Mouse (Mus musculus) CH12.LX (cell line): ENCODE results near the gene Cuedc2. TPM values are rescaled to one million over a fixed set of nuclear protein-coding genes. Genes with fewer than 3 reads are reported as not detected.

ENCODE experiments used
- DNase-seq: peaks from one replicate; pipeline ENCODE4 v3.0.0-alpha.2; 2013; ENCODE audit errors: extremely low read depth
- H3K27ac ChIP-seq: 2 replicates; pipeline ENCODE4 v1.5.1; 2012; ENCODE audit warnings: low read depth, mild to moderate bottlenecking, control low read depth, moderate library complexity; ENCODE audit not compliant: insufficient read depth
- H3K27me3 ChIP-seq: replicated peaks from 2 replicates; pipeline ENCODE3; 2012; ENCODE audit warnings: inconsistent platforms
- H3K36me3 ChIP-seq, 2 experiments: replicated peaks in 1 of 2; 2 replicates each; pipeline versions ENCODE3 to v1.6.1; 2012; ENCODE audit warnings: inconsistent platforms in 1 of 2, low read length in 1 of 2, mild to moderate bottlenecking in 1 of 2, mixed read lengths in 1 of 2, moderate library complexity in 1 of 2; ENCODE audit not compliant: control insufficient read depth in 1 of 2, insufficient read depth in 1 of 2
- H3K4me1 ChIP-seq, 2 experiments: 2 replicates each; pipeline ENCODE4 v1.6.1; 2012; ENCODE audit warnings: inconsistent platforms in 1 of 2, moderate library complexity in 1 of 2; ENCODE audit not compliant: insufficient read depth in 2 of 2, control insufficient read depth in 1 of 2
- H3K4me2 ChIP-seq: 2 replicates; pipeline ENCODE4 v1.6.1; 2012; ENCODE audit warnings: low read depth, mild to moderate bottlenecking, control low read depth; ENCODE audit not compliant: poor library complexity, insufficient read depth, severe bottlenecking
- H3K4me3 ChIP-seq, 3 experiments: fragments of 150-350 bp in 1 of 3; sonication (generic) in 1 of 3; replicated peaks in 1 of 3; 2 replicates each; pipeline versions ENCODE3 to v1.5.1; 2011 to 2012; ENCODE audit warnings: low read depth in 2 of 3, low read length in 2 of 3, mild to moderate bottlenecking in 2 of 3, moderate library complexity in 2 of 3, control low read depth in 1 of 3, improper control_type of control experiment in 1 of 3, inconsistent platforms in 1 of 3, mixed read lengths in 1 of 3; ENCODE audit not compliant: poor library complexity in 1 of 3
- H3K79me2 ChIP-seq: replicated peaks from 2 replicates; pipeline ENCODE4 v1.6.1; 2012; ENCODE audit warnings: mild to moderate bottlenecking, moderate library complexity; ENCODE audit not compliant: control insufficient read depth, poor library complexity, insufficient read depth, severe bottlenecking; ENCODE audit errors: extremely low read depth
- H3K9ac ChIP-seq: 2 replicates; pipeline ENCODE4 v1.6.1; 2012; ENCODE audit warnings: low read depth, mild to moderate bottlenecking, control low read depth, moderate library complexity; ENCODE audit not compliant: insufficient read depth
- H3K9me3 ChIP-seq: replicated peaks from 2 replicates; pipeline ENCODE3; 2012; ENCODE audit warnings: low read length, inconsistent platforms, mixed read lengths
- BHLHE40 ChIP-seq: IDR thresholded peaks from 2 replicates; pipeline ENCODE4 v1.6.1; 2011; ENCODE audit warnings: mild to moderate bottlenecking, low read depth, low read length, improper control_type of control experiment
- CHD2 ChIP-seq: IDR thresholded peaks from 2 replicates; pipeline ENCODE4 v1.6.1; 2011; ENCODE audit warnings: low read length, improper control_type of control experiment
- ELF1 ChIP-seq: IDR thresholded peaks from 2 replicates; pipeline ENCODE4 v1.6.1; 2014; ENCODE audit warnings: low read depth, mild to moderate bottlenecking, inconsistent platforms, low read length, improper control_type of control experiment
- EP300 ChIP-seq: IDR thresholded peaks from 2 replicates; pipeline ENCODE4 v1.6.1; 2011; ENCODE audit warnings: low read length, improper control_type of control experiment
- ETS1 ChIP-seq: conservative IDR thresholded peaks from 2 replicates; pipeline ENCODE4 v1.6.1; 2012; ENCODE audit warnings: low read depth, mild to moderate bottlenecking, inconsistent platforms, low read length, improper control_type of control experiment, moderate library complexity
- JUND ChIP-seq: conservative IDR thresholded peaks from 2 replicates; pipeline ENCODE4 v1.6.1; 2011; ENCODE audit warnings: low read depth, low read length, improper control_type of control experiment
- KAT2A ChIP-seq: IDR thresholded peaks from 2 replicates; pipeline ENCODE4 v1.6.1; 2012; ENCODE audit warnings: low read length, improper control_type of control experiment, inconsistent platforms; ENCODE audit not compliant: insufficient replicate concordance
- MAFK ChIP-seq: IDR thresholded peaks from 2 replicates; pipeline ENCODE4 v1.6.1; 2011; ENCODE audit warnings: low read length, improper control_type of control experiment; ENCODE audit not compliant: insufficient replicate concordance
- MEF2A ChIP-seq: IDR thresholded peaks from 2 replicates; pipeline ENCODE4 v1.6.1; 2014; ENCODE audit warnings: low read depth, mild to moderate bottlenecking, inconsistent platforms, low read length, improper control_type of control experiment, borderline replicate concordance
- MXI1 ChIP-seq: IDR thresholded peaks from 2 replicates; pipeline ENCODE4 v1.6.1; 2011; ENCODE audit warnings: mild to moderate bottlenecking, low read depth, low read length, improper control_type of control experiment
- NELFE ChIP-seq: IDR thresholded peaks from 2 replicates; pipeline ENCODE4 v1.6.1; 2011; ENCODE audit warnings: low read depth, low read length, improper control_type of control experiment
- NRF1 ChIP-seq: IDR thresholded peaks from 2 replicates; pipeline ENCODE4 v1.6.1; 2014; ENCODE audit warnings: low read depth, mild to moderate bottlenecking, inconsistent platforms, low read length, improper control_type of control experiment, moderate library complexity
- POLR2A ChIP-seq: IDR thresholded peaks from 2 replicates; pipeline ENCODE4 v1.6.1; 2011; ENCODE audit warnings: low read depth, mild to moderate bottlenecking, improper control_type of control experiment, low read length
- SIN3A ChIP-seq: IDR thresholded peaks from 2 replicates; pipeline ENCODE4 v1.6.1; 2012; ENCODE audit warnings: low read length, improper control_type of control experiment, inconsistent platforms
- SMC3 ChIP-seq: IDR thresholded peaks from 2 replicates; pipeline ENCODE4 v1.6.1; 2011; ENCODE audit warnings: low read depth, low read length, improper control_type of control experiment
- TCF12 ChIP-seq: IDR thresholded peaks from 2 replicates; pipeline ENCODE4 v1.6.1; 2014; ENCODE audit warnings: low read depth, mild to moderate bottlenecking, inconsistent platforms, low read length, improper control_type of control experiment
- UBTF ChIP-seq: IDR thresholded peaks from 2 replicates; pipeline ENCODE4 v1.6.1; 2012; ENCODE audit warnings: low read depth, mild to moderate bottlenecking, inconsistent platforms, low read length, improper control_type of control experiment, moderate library complexity
- USF1 ChIP-seq: IDR thresholded peaks from 2 replicates; pipeline ENCODE4 v1.6.1; 2014; ENCODE audit warnings: low read depth, mild to moderate bottlenecking, inconsistent platforms, low read length, improper control_type of control experiment
- USF2 ChIP-seq: conservative IDR thresholded peaks from 2 replicates; pipeline ENCODE4 v1.6.1; 2011; ENCODE audit warnings: low read depth, low read length, improper control_type of control experiment
- ZKSCAN1 ChIP-seq: IDR thresholded peaks from 2 replicates; pipeline ENCODE4 v1.6.1; 2012; ENCODE audit warnings: low read depth, inconsistent platforms, low read length, improper control_type of control experiment, borderline replicate concordance
- ZMIZ1 ChIP-seq: IDR thresholded peaks from 2 replicates; pipeline ENCODE4 v1.6.1; 2012; ENCODE audit warnings: low read depth, mild to moderate bottlenecking, inconsistent platforms, low read length, improper control_type of control experiment
- dilution Hi-C: fragments of 300-500 bp; cut with MboI; formaldehyde crosslinking; loops from 2 replicates; pipeline ENCODE4 v1.14.3; 2020; ENCODE audit warnings: low sequenced_read_pairs; ENCODE audit not compliant: extremely low pct_unique_long_range_greater_than_20kb, extremely low pct_ligation_motif_present
- in situ Hi-C: fragments of 300-500 bp; cut with MboI; formaldehyde crosslinking; loops from 3 replicates; pipeline ENCODE4 v1.14.3; 2019; ENCODE audit warnings: low sequenced_read_pairs, low pct_ligation_motif_present, low pct_unique_long_range_greater_than_20kb, mixed read lengths
- polyA plus RNA-seq: library from polyadenylated mRNA; unstranded; fragments of >175 nt; gene quantifications from 2 replicates; pipeline ENCODE4 v1.2.1, GENCODE M21; 2012; ENCODE audit warnings: low read depth; ENCODE audit not compliant: insufficient read length
- total RNA-seq, 2 experiments: library from RNA; depleted of rRNA; stranded (reverse); fragments of 300-350 nt in 1 of 2; fragments of >200 nt in 1 of 2; gene quantifications; 2 replicates each; pipeline ENCODE4 v1.2.3; 2012 to 2014

The Cuedc2 gene
- total and polyA plus RNA-seq, 3 experiments = 94.4 to 117 (median 102) TPM

DNA sequence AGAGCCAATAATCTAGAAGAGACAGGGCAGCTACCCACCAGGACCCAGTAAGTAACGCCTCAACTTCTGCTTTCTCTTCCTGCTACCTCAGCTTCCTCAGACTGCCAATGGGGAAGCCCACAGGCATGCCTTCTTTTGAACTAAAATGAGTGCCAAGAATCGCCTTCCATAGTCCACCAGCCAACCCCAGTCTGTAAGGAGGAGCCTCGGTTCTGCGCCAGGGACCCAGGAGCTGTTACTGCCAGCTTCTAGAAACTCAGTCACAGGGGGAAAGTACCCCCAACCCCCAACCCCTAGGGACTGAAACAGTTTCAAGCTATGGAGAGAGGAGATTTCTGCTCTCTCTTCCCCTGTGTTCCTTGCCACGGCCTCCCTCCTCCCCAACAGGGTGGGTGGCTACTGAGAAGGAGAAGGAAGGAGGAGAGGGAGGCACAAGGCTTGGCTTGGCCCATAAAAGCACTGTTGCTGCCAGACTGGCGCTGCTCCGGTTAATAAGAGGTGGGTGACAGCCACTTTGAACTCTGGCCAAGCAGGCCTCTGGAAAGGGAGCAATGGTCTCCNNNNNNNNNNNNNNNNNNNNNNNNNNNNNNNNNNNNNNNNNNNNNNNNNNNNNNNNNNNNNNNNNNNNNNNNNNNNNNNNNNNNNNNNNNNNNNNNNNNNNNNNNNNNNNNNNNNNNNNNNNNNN is 927 bp upstream of the Cuedc2 start:
- H3K79me2 ChIP-seq = 0 out of 2 replicates have a peak, but pooled peaks cover 2% of the 10 kb centered on the region
- H3K4me1 ChIP-seq = peaks cover 16 to 57% of the 10 kb centered on the region in 2 experiments
- H3K4me2 ChIP-seq = peak overlapping the region; percentile 87
- no peaks in the 10 kb centered on the region for H3K9me3 ChIP-seq
- TF ChIP-seq ZKSCAN1 (no peak), JUND (no peak), KAT2A (0 out of 2 replicates have a peak, but pooled peaks have one; percentile 30), MAFK (no peak), NRF1 (peak; percentile 26; the same call in 1 of the 2 replicates), TCF12 (0 out of 2 replicates have a peak, but pooled peaks have one; percentile 11), POLR2A (peak; percentile 60), ELF1 (peak; percentile 55), USF1 (no peak), SIN3A (peak; percentile 21; the same call in 1 of the 2 replicates), ZMIZ1 (peak; percentile 67), SMC3 (no peak), CHD2 (peak; percentile 57; the same call in 1 of the 2 replicates), NELFE (peak; percentile 52; the same call in 1 of the 2 replicates), USF2 (no peak), UBTF (peak; percentile 76), ETS1 (0 out of 2 replicates have a peak, but pooled peaks have one; percentile 7), BHLHE40 (no peak), EP300 (peak; percentile 22), MXI1 (peak; percentile 53; the same call in 1 of the 2 replicates), MEF2A (peak; percentile 31; the same call in 1 of the 2 replicates)
- dilution Hi-C loops = no loop called here
- peak overlapping the region; percentile 79 for H3K9ac ChIP-seq
- no peaks in the 10 kb centered on the region for H3K27me3 ChIP-seq
- in situ Hi-C loops = no loop called here
- DNase-seq = peak; percentile 72
- peak overlapping the region; percentile 68 for H3K27ac ChIP-seq
- peak overlapping the region; percentile 51 to 84 (median 61) for H3K4me3 ChIP-seq
- H3K36me3 ChIP-seq = peaks cover 0 to 13% of the 10 kb centered on the region in 2 experiments
